In the genomic region with DNA sequence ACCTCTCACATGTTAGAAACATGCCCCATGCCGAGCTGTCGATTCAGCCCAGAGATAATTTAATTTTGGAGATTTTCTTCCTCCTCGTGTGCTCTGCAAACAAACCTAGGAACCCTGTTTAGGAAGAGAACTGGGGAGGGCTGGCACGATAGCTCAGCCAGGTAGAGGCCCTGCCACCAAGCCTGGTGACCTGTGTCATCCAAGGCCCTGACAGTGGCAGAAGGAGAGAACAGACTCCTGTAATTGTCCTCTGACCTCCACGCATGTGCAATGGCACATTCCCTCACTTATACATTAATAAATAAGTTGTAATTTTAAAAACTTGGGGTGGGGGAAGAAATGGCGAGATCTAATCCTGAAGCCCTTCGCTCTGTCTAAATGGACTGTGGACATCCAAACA, we compare ENCODE assay signal across 14 mouse cellular contexts.
DNase-seq lines count a peak whose midpoint lies in the region; ATAC-seq and TF ChIP-seq lines count a peak whose summit lies in the region.
"Had no signal": no experiment of that assay in that cellular context is flagged by ENCODE, and none has a peak within 500 bp of the region (broad histone marks: within the 10 kb centered on the region; RNA-seq: fewer than 3 reads in every experiment).

No protein-coding gene starts in this region.

- DNase-seq in hindbrain, embryonic 10.5 days (ENCODE audit: low spot score) = no peak
- no peak for DNase-seq in hindbrain, postnatal 0 days (ENCODE audit: low spot score)
- no peak for DNase-seq in stomach, postnatal 0 days (ENCODE audit: low spot score)
- DNase-seq in liver, postnatal 0 days = no peak
- DNase-seq in lung, adult 18-20 months = no peak
- no peak for DNase-seq in cerebellum, adult 2 months
- DNase-seq: gastrocnemius, postnatal 10 days; heart, postnatal 4 days; right cerebral cortex, adult 18-20 months had no signal

- 75% methylated on average over 7 of the region's 7 CpGs for WGBS in hindbrain, embryonic 10.5 days
- WGBS in hindbrain, postnatal 0 days = 70% methylated on average over 7 of the region's 7 CpGs
- 76% methylated on average over 7 of the region's 7 CpGs for whole genome bisulfite sequencing in stomach, embryonic 16.5 days
- 75% methylated on average over 7 of the region's 7 CpGs for WGBS in stomach, postnatal 0 days
- 66% methylated on average over 7 of the region's 7 CpGs for WGBS in liver, postnatal 0 days (ENCODE audit: insufficient replicate concordance)
- WGBS in cerebellum, adult 2 months = 71% methylated on average over 7 of the region's 7 CpGs

- TF ChIP-seq POLR2A in cerebellum, adult 2 months (IDR thresholded peaks at IDR 0.05; ENCODE audit: borderline replicate concordance, insufficient read depth, low read length) = no peak

- no peak overlapping the region for H3K9ac ChIP-seq in hindbrain, postnatal 0 days (replicated peaks; ENCODE audit: low read length)
- H3K9ac ChIP-seq in stomach, embryonic 16.5 days (ENCODE audit: low read length) = no peak overlapping the region
- no peak overlapping the region for H3K9ac ChIP-seq in stomach, postnatal 0 days (ENCODE audit: low read length)
- no peak overlapping the region for H3K9ac ChIP-seq in liver, postnatal 0 days (replicated peaks)
- H3K9ac ChIP-seq: liver, embryonic 14.5 days; neural tube, embryonic 12.5 days had no signal

- no peak overlapping the region for H3K4me3 ChIP-seq in hindbrain, embryonic 10.5 days
- H3K4me3 ChIP-seq in hindbrain, postnatal 0 days (ENCODE audit: low read length) = no peak overlapping the region
- no peak overlapping the region for H3K4me3 ChIP-seq in stomach, embryonic 16.5 days (replicated peaks; ENCODE audit: low read length)
- H3K4me3 ChIP-seq in stomach, postnatal 0 days (ENCODE audit: low read depth, low read length) = no peak overlapping the region
- no peak overlapping the region for H3K4me3 ChIP-seq in liver, postnatal 0 days (ENCODE audit: low read depth, low read length)
- H3K4me3 ChIP-seq in cerebellum, adult 2 months (replicated peaks; ENCODE audit: insufficient read depth, low read depth, low read length) = no peak overlapping the region
- H3K4me3 ChIP-seq: heart, embryonic 10.5 days; neural tube, embryonic 12.5 days had no signal

- H3K27ac ChIP-seq in hindbrain, embryonic 10.5 days = peak overlapping the region; percentile 81
- H3K27ac ChIP-seq in hindbrain, postnatal 0 days = no peak overlapping the region
- no peak overlapping the region for H3K27ac ChIP-seq in stomach, embryonic 16.5 days (ENCODE audit: low read length)
- H3K27ac ChIP-seq in stomach, postnatal 0 days (replicated peaks) = no peak overlapping the region
- H3K27ac ChIP-seq in liver, postnatal 0 days (ENCODE audit: low read depth) = 0 out of 2 replicates have a peak overlapping the region, but pooled peaks have one; percentile 39
- H3K27ac ChIP-seq in cerebellum, adult 2 months (ENCODE audit: insufficient read depth, low read length) = no peak overlapping the region
- H3K27ac ChIP-seq: liver, embryonic 14.5 days; neural tube, embryonic 12.5 days had no signal

- H3K4me2 ChIP-seq in hindbrain, postnatal 0 days (ENCODE audit: low read depth, low read length) = no peak overlapping the region
- no peak overlapping the region for H3K4me2 ChIP-seq in stomach, embryonic 16.5 days (ENCODE audit: low read depth, low read length)
- H3K4me2 ChIP-seq in stomach, postnatal 0 days (replicated peaks; ENCODE audit: low read depth) = no peak overlapping the region
- H3K4me2 ChIP-seq in liver, postnatal 0 days (ENCODE audit: low read depth, low read length) = no peak overlapping the region
- H3K4me2 ChIP-seq: neural tube, embryonic 12.5 days had no signal

- peaks cover 27% of the 10 kb centered on the region for H3K4me1 ChIP-seq in hindbrain, embryonic 10.5 days (replicated peaks)
- peaks cover 7% of the 10 kb centered on the region; the same call in 1 of the 2 replicates for H3K4me1 ChIP-seq in hindbrain, postnatal 0 days (ENCODE audit: insufficient read depth, low read length)
- H3K4me1 ChIP-seq in stomach, embryonic 16.5 days (ENCODE audit: control insufficient read depth, insufficient read depth, low read length) = peaks cover 10% of the 10 kb centered on the region; the same call in 1 of the 2 replicates
- no peaks in the 10 kb centered on the region for H3K4me1 ChIP-seq in stomach, postnatal 0 days (replicated peaks; ENCODE audit: control insufficient read depth, insufficient read depth)
- peaks cover 6% of the 10 kb centered on the region; the same call in 1 of the 2 replicates for H3K4me1 ChIP-seq in liver, postnatal 0 days (ENCODE audit: insufficient read depth)
- H3K4me1 ChIP-seq in cerebellum, adult 2 months (ENCODE audit: control insufficient read depth, insufficient read depth, low read length) = no peaks in the 10 kb centered on the region

- no peak for TF ChIP-seq EP300 in stomach, postnatal 0 days (optimal IDR thresholded peaks at IDR 0.05)
- no peak for TF ChIP-seq EP300 in liver, postnatal 0 days (IDR thresholded peaks at IDR 0.05; ENCODE audit: low read depth)

- TF ChIP-seq CTCF in hindbrain, postnatal 0 days (IDR thresholded peaks at IDR 0.05; ENCODE audit: low read depth) = no peak
- no peak for TF ChIP-seq CTCF in stomach, postnatal 0 days (IDR thresholded peaks at IDR 0.05; ENCODE audit: low read depth)
- TF ChIP-seq CTCF in liver, postnatal 0 days (IDR thresholded peaks at IDR 0.05; ENCODE audit: low read depth) = no peak
- no peak for TF ChIP-seq CTCF in cerebellum, adult 2 months (IDR thresholded peaks at IDR 0.05; ENCODE audit: borderline replicate concordance, insufficient read depth, low read depth, low read length)

- ATAC-seq in hindbrain, postnatal 0 days = no peak
- ATAC-seq in stomach, embryonic 16.5 days (ENCODE audit: insufficient read depth, low FRiP score) = peak; percentile 9; the same call in 1 of the 2 replicates
- no peak for ATAC-seq in stomach, postnatal 0 days (ENCODE audit: low FRiP score, low TSS enrichment)
- ATAC-seq in liver, postnatal 0 days = no peak
- ATAC-seq in inflammation-experienced regulatory T-cells, adult 6 months = no peak

- H3K27me3 ChIP-seq in hindbrain, embryonic 10.5 days (ENCODE audit: insufficient read depth, poor library complexity, severe bottlenecking) = no peaks in the 10 kb centered on the region
- H3K27me3 ChIP-seq in hindbrain, postnatal 0 days (ENCODE audit: insufficient read depth, low read length) = no peaks in the 10 kb centered on the region
- H3K27me3 ChIP-seq in stomach, embryonic 16.5 days (ENCODE audit: control insufficient read depth, insufficient read depth, low read length) = no peaks in the 10 kb centered on the region
- H3K27me3 ChIP-seq in stomach, postnatal 0 days (ENCODE audit: control insufficient read depth, insufficient read depth, low read length) = no peaks in the 10 kb centered on the region
- no peaks in the 10 kb centered on the region for H3K27me3 ChIP-seq in liver, postnatal 0 days (ENCODE audit: insufficient read depth, low read length)
- H3K27me3 ChIP-seq in cerebellum, adult 2 months (ENCODE audit: control insufficient read depth, insufficient read depth, low read length) = no peaks in the 10 kb centered on the region
- H3K27me3 ChIP-seq: neural tube, embryonic 12.5 days had no signal

- H3K9me3 ChIP-seq in hindbrain, embryonic 10.5 days = no peaks in the 10 kb centered on the region
- H3K9me3 ChIP-seq in hindbrain, postnatal 0 days (ENCODE audit: low read length) = no peaks in the 10 kb centered on the region
- H3K9me3 ChIP-seq in stomach, embryonic 16.5 days (replicated peaks; ENCODE audit: control insufficient read depth, low read length) = no peaks in the 10 kb centered on the region
- H3K9me3 ChIP-seq in stomach, postnatal 0 days (ENCODE audit: control insufficient read depth, low read length) = no peaks in the 10 kb centered on the region
- H3K9me3 ChIP-seq in liver, postnatal 0 days (ENCODE audit: low read length) = no peaks in the 10 kb centered on the region
- H3K9me3 ChIP-seq: heart, embryonic 10.5 days; neural tube, embryonic 12.5 days had no signal

- no peaks in the 10 kb centered on the region for H3K36me3 ChIP-seq in hindbrain, embryonic 10.5 days
- no peaks in the 10 kb centered on the region for H3K36me3 ChIP-seq in hindbrain, postnatal 0 days (ENCODE audit: insufficient read depth, low read length)
- H3K36me3 ChIP-seq in stomach, embryonic 16.5 days (ENCODE audit: control insufficient read depth, insufficient read depth, low read length) = no peaks in the 10 kb centered on the region
- no peaks in the 10 kb centered on the region for H3K36me3 ChIP-seq in stomach, postnatal 0 days (ENCODE audit: control insufficient read depth, insufficient read depth, low read length)
- H3K36me3 ChIP-seq in liver, postnatal 0 days (replicated peaks; ENCODE audit: insufficient read depth, low read length) = no peaks in the 10 kb centered on the region
- H3K36me3 ChIP-seq: heart, embryonic 10.5 days; neural tube, embryonic 12.5 days had no signal

Comparison
In these comparisons a context has a peak if more than half of its experiments do, and no peak if none do; other contexts are left out.
1. H3K27ac ChIP-seq: peak in hindbrain, embryonic 10.5 days (single experiment) and liver, postnatal 0 days (single experiment); none in hindbrain, postnatal 0 days (single experiment), stomach, embryonic 16.5 days (single experiment), stomach, postnatal 0 days (single experiment) and cerebellum, adult 2 months (single experiment).